Mouse (Mus musculus) MEL (cell line): Measurements from ENCODE around the gene Sema4f.

ENCODE experiments used
- BHLHE40 ChIP-seq: IDR thresholded peaks from 2 replicates; pipeline ENCODE4 v1.6.1; 2012; ENCODE audit warnings: low read depth, mild to moderate bottlenecking, inconsistent platforms, low read length, improper control_type of control experiment, borderline replicate concordance
- CTCF ChIP-seq, 3 experiments: IDR thresholded peaks in 2 of 3; conservative IDR thresholded peaks in 1 of 3; 2 replicates each; pipeline ENCODE4 v1.5.1; 2011 to 2012; ENCODE audit warnings: low read length in 3 of 3, low read depth in 2 of 3, mild to moderate bottlenecking in 2 of 3, improper control_type of control experiment in 1 of 3, inconsistent platforms in 1 of 3, mixed read lengths in 1 of 3, moderate library complexity in 1 of 3; ENCODE audit not compliant: control insufficient read depth in 1 of 3, insufficient read depth in 1 of 3, poor library complexity in 1 of 3, severe bottlenecking in 1 of 3
- EP300 ChIP-seq, 2 experiments: IDR thresholded peaks; 2 replicates each; pipeline ENCODE4 v1.6.1; 2011; ENCODE audit warnings: improper control_type of control experiment in 2 of 2, low read length in 2 of 2, low read depth in 1 of 2, mild to moderate bottlenecking in 1 of 2
- MAZ ChIP-seq: IDR thresholded peaks from 2 replicates; pipeline ENCODE4 v1.6.1; 2012; ENCODE audit warnings: low read depth, mild to moderate bottlenecking, inconsistent platforms, low read length, improper control_type of control experiment
- MYC ChIP-seq: IDR thresholded peaks from 2 replicates; pipeline ENCODE4 v1.6.1; 2011; ENCODE audit warnings: low read depth, mild to moderate bottlenecking, low read length, improper control_type of control experiment, moderate library complexity
- POLR2A ChIP-seq, 2 experiments: IDR thresholded peaks; 2 replicates each; pipeline ENCODE4 v1.6.1; 2011 to 2012; ENCODE audit warnings: low read length in 2 of 2, mild to moderate bottlenecking in 2 of 2, control low read depth in 1 of 2, improper control_type of control experiment in 1 of 2, low read depth in 1 of 2, moderate library complexity in 1 of 2; ENCODE audit not compliant: control insufficient read depth in 1 of 2, insufficient read depth in 1 of 2, poor library complexity in 1 of 2
- POLR2AphosphoS2 ChIP-seq: IDR thresholded peaks from 2 replicates; pipeline ENCODE4 v1.6.1; 2011; ENCODE audit warnings: low read length, improper control_type of control experiment
- SMC3 ChIP-seq: IDR thresholded peaks from 2 replicates; pipeline ENCODE4 v1.6.1; 2011; ENCODE audit warnings: low read depth, low read length, improper control_type of control experiment
- ZNF384 ChIP-seq: IDR thresholded peaks from 2 replicates; pipeline ENCODE4 v1.6.1; 2012; ENCODE audit warnings: low read depth, mild to moderate bottlenecking, inconsistent platforms, low read length, improper control_type of control experiment

DNA sequence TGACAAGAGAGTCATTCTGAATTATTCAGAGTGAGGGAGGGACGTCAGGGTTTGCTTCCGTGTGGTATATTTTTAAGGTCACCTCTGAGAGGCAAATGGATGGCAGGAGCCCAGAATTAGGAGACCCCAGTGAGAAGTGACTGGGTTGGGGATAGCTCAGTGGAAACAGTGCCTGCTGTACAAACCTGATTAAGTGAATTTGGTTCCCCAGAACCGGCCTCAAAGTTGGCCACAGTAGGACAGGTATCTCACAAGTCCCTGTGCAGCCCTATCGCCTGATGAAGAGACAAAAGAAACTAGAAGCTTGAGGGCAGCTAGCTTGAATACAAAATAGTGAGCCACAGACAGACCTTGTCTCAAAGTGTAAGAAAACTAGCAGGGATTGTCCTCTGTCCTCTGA, 23.1 kb downstream of the Sema4f start:
- TF ChIP-seq CTCF (IDR thresholded peaks at IDR 0.05 in 2 of 3, conservative IDR thresholded peaks at IDR 0.05 in 1 of 3; ENCODE audit: control insufficient read depth in 1 of 3, insufficient read depth in 1 of 3, low read depth in 2 of 3, low read length in 3 of 3, poor library complexity in 1 of 3, severe bottlenecking in 1 of 3) (no peak), POLR2AphosphoS2 (no peak), POLR2A (IDR thresholded peaks at IDR 0.05; ENCODE audit: control insufficient read depth in 1 of 2, insufficient read depth in 1 of 2, low read depth in 1 of 2, low read length in 2 of 2, poor library complexity in 1 of 2) (no peak), MAZ (no peak), EP300 (IDR thresholded peaks at IDR 0.05; ENCODE audit: low read depth in 1 of 2, low read length in 2 of 2) (no peak), SMC3 (no peak), BHLHE40 (no peak), MYC (no peak), ZNF384 (no peak)
